Comparison of ENCODE assay signal across 24 mouse cellular contexts in the genomic region with DNA sequence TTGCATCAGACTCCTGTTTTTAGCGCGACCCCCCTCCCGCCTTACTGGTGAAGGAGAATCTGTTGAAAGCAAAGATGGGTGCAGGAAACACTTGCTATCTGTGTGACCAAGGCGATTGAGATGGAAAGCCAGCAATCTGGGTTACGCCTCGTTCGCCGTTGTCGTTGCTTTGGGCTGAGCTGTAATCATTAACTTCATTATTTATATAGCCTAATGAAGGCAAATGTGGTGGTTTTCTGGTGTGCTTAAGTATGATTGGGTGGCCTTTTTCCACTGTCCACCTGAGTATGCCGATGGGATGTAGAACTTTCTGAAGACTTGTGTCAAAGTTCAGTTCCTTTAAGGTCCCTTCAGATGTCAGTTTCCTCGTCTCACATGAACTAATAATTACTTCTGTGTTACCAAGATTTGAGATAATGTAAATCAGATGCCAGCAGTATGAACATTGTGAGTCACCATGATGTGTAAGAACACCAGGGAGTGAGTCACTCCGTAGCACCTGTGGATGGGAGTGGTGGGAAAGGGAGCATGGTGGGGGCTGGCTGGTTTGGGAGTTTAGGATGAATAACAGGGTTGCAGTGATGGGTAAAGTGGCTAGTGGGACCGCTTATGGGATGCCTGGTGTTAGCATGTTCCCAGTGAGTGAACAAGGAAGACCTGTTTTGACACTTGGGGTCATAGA. TPM values are rescaled to one million over a fixed set of nuclear protein-coding genes. Genes with fewer than 3 reads are reported as not detected.
DNase-seq lines count a peak whose midpoint lies in the region; ATAC-seq and TF ChIP-seq lines count a peak whose summit lies in the region.
"Had no signal": no experiment of that assay in that cellular context is flagged by ENCODE, and none has a peak within 500 bp of the region (broad histone marks: within the 10 kb centered on the region; RNA-seq: fewer than 3 reads in every experiment).

No protein-coding gene starts in this region.

- no peak for TF ChIP-seq EP300 in liver, postnatal 0 days (IDR thresholded peaks at IDR 0.05; ENCODE audit: low read depth)

- H3K27me3 ChIP-seq in liver, postnatal 0 days (ENCODE audit: insufficient read depth, low read length): no peaks in the 10 kb centered on the region
- no peaks in the 10 kb centered on the region for H3K27me3 ChIP-seq in liver, embryonic 12.5 days (replicated peaks)
- no peaks in the 10 kb centered on the region for H3K27me3 ChIP-seq in intestine, embryonic 15.5 days (replicated peaks)
- no peaks in the 10 kb centered on the region for H3K27me3 ChIP-seq in stomach, embryonic 15.5 days (replicated peaks)
- H3K27me3 ChIP-seq: heart, embryonic 15.5 days; hindbrain, embryonic 13.5 days; kidney, embryonic 15.5 days; liver, embryonic 13.5 days; megakaryocyte, embryonic 14.5 days; neural tube, embryonic 13.5 days had no signal

- peak overlapping the region; percentile 38; the same call in 1 of the 2 replicates for H3K27ac ChIP-seq in gastrocnemius, adult 2 months
- peak overlapping the region; percentile 62; the same call in 1 of the 2 replicates for H3K27ac ChIP-seq in liver, postnatal 0 days (ENCODE audit: low read depth)
- H3K27ac ChIP-seq in liver, embryonic 12.5 days: no peak overlapping the region
- H3K27ac ChIP-seq in intestine, embryonic 15.5 days: no peak overlapping the region
- H3K27ac ChIP-seq in stomach, embryonic 15.5 days: no peak overlapping the region
- H3K27ac ChIP-seq in layer of hippocampus, adult 2 months: no peak overlapping the region
- H3K27ac ChIP-seq: embryonic facial prominence, embryonic 10.5 days; forebrain, embryonic 10.5 days; heart, embryonic 15.5 days; hindbrain, embryonic 13.5 days; kidney, embryonic 15.5 days; liver, embryonic 13.5 days; neural tube, embryonic 13.5 days had no signal

- intact Hi-C loops in gastrocnemius, adult 2 months (cut with DNase I): no loop called here
- intact Hi-C loops in gastrocnemius, postnatal 14 days (cut with DNase I; ENCODE audit: low total_unique reads): no loop called here

- no peak for DNase-seq in gastrocnemius, adult 2 months
- no peak for DNase-seq in gastrocnemius, postnatal 14 days
- no peak for DNase-seq in liver, postnatal 0 days
- no peak for DNase-seq in layer of hippocampus, adult 2 months (ENCODE audit: low spot score in 2 of 2)
- DNase-seq in frontal cortex, postnatal 36 days (ENCODE audit: low spot score in 2 of 2): no peak
- DNase-seq: cerebellum, adult 9-11 months; gastrocnemius, postnatal 36 days; heart, postnatal 36 days; liver, embryonic 13.5 days; lung, embryonic 14.5 days; midbrain, embryonic 14.5 days; retina, postnatal 1 day; thymus, postnatal 14 days had no signal

- TF ChIP-seq CTCF in gastrocnemius, adult 2 months (IDR thresholded peaks at IDR 0.05): no peak
- no peak for TF ChIP-seq CTCF in liver, postnatal 0 days (IDR thresholded peaks at IDR 0.05; ENCODE audit: low read depth)
- TF ChIP-seq CTCF in layer of hippocampus, adult 2 months (conservative IDR thresholded peaks at IDR 0.05): no peak

- H3K36me3 ChIP-seq in liver, postnatal 0 days (replicated peaks; ENCODE audit: insufficient read depth, low read length): no peaks in the 10 kb centered on the region
- H3K36me3 ChIP-seq in liver, embryonic 12.5 days: no peaks in the 10 kb centered on the region
- no peaks in the 10 kb centered on the region for H3K36me3 ChIP-seq in intestine, embryonic 15.5 days
- no peaks in the 10 kb centered on the region for H3K36me3 ChIP-seq in stomach, embryonic 15.5 days
- H3K36me3 ChIP-seq: embryonic facial prominence, embryonic 10.5 days; heart, embryonic 15.5 days; hindbrain, embryonic 13.5 days; kidney, embryonic 15.5 days; liver, embryonic 13.5 days; neural tube, embryonic 13.5 days had no signal

- WGBS in liver, postnatal 0 days (ENCODE audit: insufficient replicate concordance): 77% methylated on average over 13 of the region's 13 CpGs
- WGBS in liver, embryonic 12.5 days (ENCODE audit: insufficient replicate concordance): 71% methylated on average over 13 of the region's 13 CpGs
- WGBS in intestine, embryonic 15.5 days: 76% methylated on average over 13 of the region's 13 CpGs
- WGBS in stomach, embryonic 15.5 days: 78% methylated on average over 13 of the region's 13 CpGs

- no peak for ATAC-seq in liver, postnatal 0 days
- no peak for ATAC-seq in liver, embryonic 12.5 days
- peak; percentile 58 for ATAC-seq in intestine, embryonic 15.5 days
- peak; percentile 67 for ATAC-seq in stomach, embryonic 15.5 days (ENCODE audit: insufficient read depth, low FRiP score, low read depth)
- ATAC-seq: forebrain, embryonic 16.5 days had no signal

- no peak overlapping the region for H3K9ac ChIP-seq in liver, postnatal 0 days (replicated peaks)
- no peak overlapping the region for H3K9ac ChIP-seq in liver, embryonic 12.5 days
- no peak overlapping the region for H3K9ac ChIP-seq in intestine, embryonic 15.5 days
- no peak overlapping the region for H3K9ac ChIP-seq in stomach, embryonic 15.5 days
- H3K9ac ChIP-seq: heart, embryonic 15.5 days; hindbrain, embryonic 13.5 days; kidney, embryonic 15.5 days; liver, embryonic 13.5 days; lung, embryonic 14.5 days; neural tube, embryonic 13.5 days had no signal

- no peak overlapping the region for H3K4me2 ChIP-seq in liver, postnatal 0 days (ENCODE audit: low read depth, low read length)
- H3K4me2 ChIP-seq in liver, embryonic 12.5 days: no peak overlapping the region
- H3K4me2 ChIP-seq in intestine, embryonic 15.5 days (replicated peaks): no peak overlapping the region
- H3K4me2 ChIP-seq in stomach, embryonic 15.5 days: no peak overlapping the region
- H3K4me2 ChIP-seq: heart, embryonic 15.5 days; hindbrain, embryonic 13.5 days; kidney, embryonic 15.5 days; liver, embryonic 13.5 days; lung, embryonic 14.5 days; neural tube, embryonic 13.5 days had no signal

- H3K9me3 ChIP-seq in liver, postnatal 0 days (ENCODE audit: low read length): no peaks in the 10 kb centered on the region
- no peaks in the 10 kb centered on the region for H3K9me3 ChIP-seq in liver, embryonic 12.5 days (replicated peaks)
- no peaks in the 10 kb centered on the region for H3K9me3 ChIP-seq in intestine, embryonic 15.5 days
- H3K9me3 ChIP-seq in stomach, embryonic 15.5 days: no peaks in the 10 kb centered on the region
- H3K9me3 ChIP-seq: embryonic facial prominence, embryonic 10.5 days; forebrain, embryonic 10.5 days; heart, embryonic 15.5 days; hindbrain, embryonic 13.5 days; kidney, embryonic 15.5 days; liver, embryonic 13.5 days; megakaryocyte, embryonic 14.5 days; neural tube, embryonic 13.5 days had no signal

- H3K4me1 ChIP-seq in liver, postnatal 0 days (ENCODE audit: insufficient read depth): peaks cover 6% of the 10 kb centered on the region; the same call in 1 of the 2 replicates
- H3K4me1 ChIP-seq in liver, embryonic 12.5 days: no peaks in the 10 kb centered on the region
- H3K4me1 ChIP-seq in intestine, embryonic 15.5 days (replicated peaks): no peaks in the 10 kb centered on the region
- no peaks in the 10 kb centered on the region; the same call in 1 of the 2 replicates for H3K4me1 ChIP-seq in stomach, embryonic 15.5 days
- H3K4me1 ChIP-seq: liver, embryonic 13.5 days had no signal

- no peak overlapping the region for H3K4me3 ChIP-seq in gastrocnemius, adult 2 months
- no peak overlapping the region for H3K4me3 ChIP-seq in liver, postnatal 0 days (ENCODE audit: low read depth, low read length)
- H3K4me3 ChIP-seq in liver, embryonic 12.5 days: no peak overlapping the region
- no peak overlapping the region for H3K4me3 ChIP-seq in intestine, embryonic 15.5 days (replicated peaks)
- no peak overlapping the region for H3K4me3 ChIP-seq in stomach, embryonic 15.5 days (replicated peaks)
- no peak overlapping the region for H3K4me3 ChIP-seq in layer of hippocampus, adult 2 months
- H3K4me3 ChIP-seq: embryonic facial prominence, embryonic 10.5 days; forebrain, embryonic 10.5 days; heart, embryonic 15.5 days; hindbrain, embryonic 13.5 days; kidney, embryonic 15.5 days; liver, embryonic 13.5 days; megakaryocyte, embryonic 14.5 days; neural tube, embryonic 13.5 days had no signal

RNA-seq across cellular contexts. Expression of a gene that starts 14.3 kb away (rescaled TPM):
- total RNA-seq in gastrocnemius, adult 2 months (2021): 100 to 1,000 TPM; 155 to 233 TPM
- total RNA-seq in gastrocnemius, postnatal 14 days (2021): 100 to 1,000 TPM; 158 to 167 TPM
- polyA plus RNA-seq in liver, postnatal 0 days (2015; fragmentation: Nextera tagmentation; extraction: Ambion mirVana): 20.4 and 29.7 TPM in 2 replicates
- 12.9 and 13.2 TPM in 2 replicates for polyA plus RNA-seq in liver, embryonic 12.5 days (2016; fragmentation: Nextera tagmentation; extraction: Ambion mirVana)
- 21.0 and 22.2 TPM in 2 replicates for polyA plus RNA-seq in intestine, embryonic 15.5 days (2015; fragmentation: Nextera tagmentation; extraction: Ambion mirVana)
- polyA plus RNA-seq in stomach, embryonic 15.5 days (2015; fragmentation: Nextera tagmentation; extraction: Ambion mirVana): 27.5 and 32.7 TPM in 2 replicates
- 100 to 1,000 TPM; 122 to 138 TPM for total RNA-seq in layer of hippocampus, adult 2 months (2021)

Comparison
In these comparisons a context has a peak if more than half of its experiments do, and no peak if none do; other contexts are left out.
1. H3K27ac ChIP-seq: peak in gastrocnemius, adult 2 months (single experiment) and liver, postnatal 0 days (single experiment); none in liver, embryonic 12.5 days (single experiment), intestine, embryonic 15.5 days (single experiment), stomach, embryonic 15.5 days (single experiment) and layer of hippocampus, adult 2 months (single experiment).
2. ATAC-seq: peak in intestine, embryonic 15.5 days (single experiment) and stomach, embryonic 15.5 days (single experiment); none in liver, postnatal 0 days (single experiment) and liver, embryonic 12.5 days (single experiment).